Mouse (Mus musculus): ENCODE measurements around the gene Tle2.

DNA sequence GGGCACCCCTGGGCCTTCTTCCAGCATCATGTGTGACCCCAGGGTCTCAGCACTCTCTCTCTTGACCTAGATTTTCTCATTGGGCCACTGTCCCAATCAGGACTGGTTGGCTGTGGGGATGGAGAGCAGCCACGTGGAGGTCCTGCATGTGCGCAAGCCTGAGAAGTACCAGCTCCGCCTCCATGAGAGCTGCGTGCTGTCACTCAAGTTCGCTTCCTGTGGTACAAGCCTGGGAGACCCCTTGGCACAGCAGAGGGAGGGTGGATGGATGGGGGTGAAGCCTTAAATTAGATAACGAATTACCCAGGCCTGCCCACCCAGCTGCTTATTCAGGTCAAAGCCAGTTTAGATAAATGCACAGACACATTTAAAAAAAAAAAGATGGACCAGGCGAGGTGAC lies 14.4 kb downstream of the Tle2 start:
- TF ChIP-seq E2F4 (IDR thresholded peaks at IDR 0.05; ENCODE audit: borderline replicate concordance, low read depth, low read length), result no peak
- no peak for TF ChIP-seq ZMIZ1 (IDR thresholded peaks at IDR 0.05; ENCODE audit: low read depth, low read length)
- no peak for TF ChIP-seq TAL1 (IDR thresholded peaks at IDR 0.05; ENCODE audit: low read length)
- TF ChIP-seq CTCF (IDR thresholded peaks at IDR 0.05 in 2 of 3, conservative IDR thresholded peaks at IDR 0.05 in 1 of 3; ENCODE audit: control insufficient read depth in 1 of 3, insufficient read depth in 1 of 3, low read depth in 2 of 3, low read length in 3 of 3, poor library complexity in 1 of 3, severe bottlenecking in 1 of 3), result no peak
- TF ChIP-seq USF1 (IDR thresholded peaks at IDR 0.05; ENCODE audit: low read depth, low read length), result no peak
- TF ChIP-seq POLR2A (IDR thresholded peaks at IDR 0.05; ENCODE audit: control insufficient read depth in 1 of 2, insufficient read depth in 1 of 2, low read depth in 1 of 2, low read length in 2 of 2, poor library complexity in 1 of 2), result no peak
- TF ChIP-seq CHD2 (IDR thresholded peaks at IDR 0.05; ENCODE audit: low read length), result no peak
- TF ChIP-seq ZC3H11A (IDR thresholded peaks at IDR 0.05; ENCODE audit: low read depth, low read length), result no peak
- no peak for TF ChIP-seq MAX (IDR thresholded peaks at IDR 0.05; ENCODE audit: low read length)

All from MEL (cell line).